Mouse (Mus musculus): Measurements from ENCODE around the gene Ccdc78. TPM values are rescaled to one million over a fixed set of nuclear protein-coding genes. Genes with fewer than 3 reads are reported as not detected.
"Not testable (repeated sequence)": the region's sequence is repeated elsewhere in the genome, so short reads cannot be mapped to it uniquely, and the experiment has no call there.

Gene Ccdc78
- polyA plus RNA-seq, 1 experiment from 2014 or later: 0.48 TPM

DNA sequence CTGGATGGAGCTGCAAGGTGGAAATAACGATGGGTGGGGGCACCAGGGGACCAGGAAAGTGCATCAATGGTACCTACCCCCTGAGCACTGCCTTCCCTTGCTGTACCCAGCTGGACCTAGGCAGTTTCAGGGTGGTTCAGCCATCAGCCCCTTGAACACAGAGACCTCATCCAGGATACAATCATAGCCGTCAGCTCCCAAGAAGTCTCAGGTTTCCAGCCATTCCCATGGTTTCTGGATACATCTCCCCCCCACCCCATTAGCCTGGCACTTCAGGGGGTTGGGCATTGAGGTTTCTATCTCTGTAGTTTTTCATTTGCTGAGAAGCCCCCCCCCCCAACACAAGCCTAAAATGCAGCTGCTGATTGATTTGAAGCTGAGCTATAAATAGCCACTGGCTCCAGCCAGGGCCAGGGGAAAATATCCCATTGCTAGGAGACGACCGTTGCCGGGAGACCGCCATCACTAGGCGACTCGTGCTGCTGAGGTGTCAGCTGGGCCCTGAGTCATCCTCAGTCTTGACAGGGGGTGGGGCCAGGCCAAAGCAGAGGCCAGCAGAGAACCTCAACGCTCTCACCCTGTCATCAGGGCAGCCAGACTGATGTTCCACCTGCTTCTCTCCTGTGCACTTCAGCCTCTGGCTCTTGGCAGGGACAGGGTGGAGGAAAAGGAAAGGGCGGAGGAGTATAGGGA is 16.6 kb downstream of the Ccdc78 start:
- peak; percentile 87 for ATAC-seq (ENCODE audit: low FRiP score, low read depth)
- Histone ChIP-seq H3K4me1 (replicated peaks) (peaks cover 25% of the 10 kb centered on the region), H3K9me3 (no peaks in the 10 kb centered on the region), H3K27ac (replicated peaks) (peak overlapping the region; percentile 86), H3K27me3 (no peaks in the 10 kb centered on the region), H3K4me2 (peak overlapping the region; percentile 45), H3K36me3 (no peaks in the 10 kb centered on the region), H3K4me3 (no peak overlapping the region), H3K9ac (peak overlapping the region; percentile 27; the same call in 1 of the 2 replicates)
- WGBS: 4% methylated on average over 10 of the region's 10 CpGs

DNA sequence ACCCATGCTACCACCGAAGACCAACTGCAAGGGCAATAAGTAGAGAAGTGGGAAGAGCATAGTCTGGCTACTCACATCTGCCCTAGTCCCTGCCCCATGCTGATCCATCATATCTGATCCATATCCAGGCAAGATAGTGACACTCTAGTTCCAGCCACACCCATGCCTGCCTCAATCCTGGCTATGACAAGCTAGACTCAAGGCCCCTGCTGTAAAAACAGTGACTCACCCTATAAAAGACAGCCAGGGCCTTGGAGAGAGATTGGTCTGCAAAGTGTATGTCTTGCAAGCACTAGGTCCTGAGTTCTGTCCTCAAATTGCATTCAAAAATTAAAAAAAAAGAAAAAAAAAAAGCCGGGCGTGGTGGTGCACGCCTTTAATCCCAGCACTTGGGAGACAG is 20.1 kb downstream of the Ccdc78 start:
- Histone ChIP-seq H3K4me2 (no peak overlapping the region), H3K4me1 (replicated peaks) (peaks cover 49% of the 10 kb centered on the region), H3K36me3 (no peaks in the 10 kb centered on the region), H3K27ac (replicated peaks) (no peak overlapping the region), H3K9ac (no peak overlapping the region), H3K27me3 (no peaks in the 10 kb centered on the region), H3K9me3 (no peaks in the 10 kb centered on the region), H3K4me3 (no peak overlapping the region)
- ATAC-seq (ENCODE audit: low FRiP score, low read depth): no peak
- WGBS: 86% methylated on average over 4 of the region's 4 CpGs

DNA sequence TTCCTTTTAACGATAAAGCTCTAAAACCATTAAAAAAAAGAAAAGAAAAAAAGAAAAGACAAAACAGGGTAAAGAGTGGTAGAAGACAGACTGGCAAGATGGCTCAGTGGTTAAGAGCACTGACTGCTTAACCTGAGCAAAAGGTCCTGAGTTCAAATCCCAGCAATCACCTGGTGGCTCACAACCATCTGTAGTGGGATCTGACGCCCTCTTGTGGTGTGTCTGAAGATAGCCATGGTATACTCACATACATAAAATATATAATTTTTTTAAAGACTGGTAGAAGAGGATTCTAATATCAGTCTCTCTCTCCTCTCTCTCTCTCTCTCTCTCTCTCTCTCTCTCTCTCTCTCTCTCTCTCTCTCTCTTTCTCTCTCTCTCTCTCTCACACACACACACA is 21.1 kb downstream of the Ccdc78 start:
- not testable (repeated sequence) for ATAC-seq (ENCODE audit: low FRiP score, low read depth); H3K9me3 ChIP-seq; H3K4me3 ChIP-seq; H3K27me3 ChIP-seq; H3K9ac ChIP-seq; H3K36me3 ChIP-seq; H3K27ac ChIP-seq (replicated peaks); H3K4me2 ChIP-seq
- 48% methylated on average over 2 of the region's 2 CpGs for WGBS
- H3K4me1 ChIP-seq (replicated peaks): peaks cover 53% of the 10 kb centered on the region

DNA sequence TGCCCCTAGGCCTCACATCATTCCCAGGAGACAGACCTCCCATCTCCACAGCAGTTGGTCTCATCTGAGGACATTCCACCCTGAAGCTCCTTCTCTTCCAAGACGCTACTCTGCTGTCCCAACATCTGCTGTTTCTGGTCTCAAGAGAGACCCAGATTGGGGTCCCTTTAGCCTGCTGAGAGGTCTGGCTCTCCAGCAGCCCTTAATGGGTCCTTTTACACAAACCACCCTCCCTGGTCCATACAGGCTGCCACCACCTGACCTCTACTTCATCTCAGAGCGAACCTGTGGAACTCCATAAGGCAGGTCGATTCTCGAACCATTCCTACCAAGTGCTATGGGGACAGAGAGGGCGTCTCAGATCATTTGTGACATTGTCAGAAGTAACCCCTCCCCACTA is 21.6 kb downstream of the Ccdc78 start:
- H3K9ac ChIP-seq: peak overlapping the region; percentile 99
- peak overlapping the region; percentile 99 for H3K27ac ChIP-seq (replicated peaks)
- peak overlapping the region; percentile 93 for H3K4me3 ChIP-seq
- H3K4me1 ChIP-seq (replicated peaks): peaks cover 53% of the 10 kb centered on the region
- H3K4me2 ChIP-seq: peak overlapping the region; percentile 97
- H3K9me3 ChIP-seq: no peaks in the 10 kb centered on the region
- WGBS: 31% methylated on average over 5 of the region's 5 CpGs
- no peaks in the 10 kb centered on the region for H3K27me3 ChIP-seq
- H3K36me3 ChIP-seq: no peaks in the 10 kb centered on the region
- ATAC-seq (ENCODE audit: low FRiP score, low read depth): peak; percentile 2; the same call in 1 of the 2 replicates

DNA sequence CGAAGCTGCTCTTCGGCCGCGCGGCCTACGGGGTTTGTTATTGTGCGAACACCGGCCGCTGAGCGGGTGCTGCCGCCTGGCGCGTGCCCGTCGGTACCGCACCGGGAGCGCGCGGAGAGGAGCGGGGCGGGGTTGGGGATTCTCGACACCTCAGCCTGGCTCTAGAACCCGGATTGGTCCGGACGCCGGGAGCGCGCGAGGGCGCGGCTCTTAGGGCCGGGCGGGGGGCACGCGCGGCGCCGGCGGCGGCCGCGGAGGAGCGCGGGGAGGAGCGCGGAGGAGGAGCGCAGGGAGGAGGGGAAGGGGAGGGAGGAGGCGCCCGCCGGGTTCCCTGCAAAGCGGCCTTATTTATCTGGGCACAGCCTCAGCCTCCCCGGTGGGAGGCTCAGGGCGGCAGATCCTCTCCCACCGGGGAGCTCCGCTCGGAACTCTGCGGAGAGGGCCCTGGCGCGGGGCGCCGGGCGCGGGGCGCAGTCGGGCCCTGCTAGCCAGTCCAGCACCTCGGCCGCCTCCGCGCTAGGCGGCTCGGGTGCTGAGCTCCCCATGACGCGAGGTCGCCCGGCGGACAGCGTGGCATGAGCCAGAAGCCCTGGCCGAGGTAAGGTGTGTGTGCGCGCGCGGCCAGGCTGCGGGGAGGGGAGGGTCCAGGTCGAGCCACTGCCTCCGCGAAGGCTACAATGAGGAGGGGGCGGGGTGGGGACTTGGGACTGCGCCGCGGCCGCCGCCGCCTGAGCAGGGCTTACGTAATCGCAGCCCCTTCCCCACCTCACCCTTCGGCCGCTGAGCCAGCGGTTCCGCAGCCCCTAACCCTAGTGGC is 22.6 kb downstream of the Ccdc78 start, which contains the start of gene Fbxl16:
Gene Fbxl16 (plus strand): TSS at position 297 of the 817 bp plus-strand sequence.
- peaks cover 52% of the 10 kb centered on the region for H3K4me1 ChIP-seq (replicated peaks)
- under 1% methylated on average over 94 of the region's 100 CpGs for WGBS

GRCm38 (mm10) chr17:25809606-25810340 is 23.4 kb downstream of the Ccdc78 start:
- Histone ChIP-seq H3K27me3 (no peaks in the 10 kb centered on the region), H3K9me3 (no peaks in the 10 kb centered on the region), H3K4me3 (peak overlapping the region; percentile 93), H3K36me3 (no peaks in the 10 kb centered on the region), H3K4me2 (peak overlapping the region; percentile 97), H3K4me1 (replicated peaks) (peaks cover 49% of the 10 kb centered on the region), H3K9ac (peak overlapping the region; percentile 99), H3K27ac (replicated peaks) (peak overlapping the region; percentile 99)
- WGBS: 5% methylated on average over 25 of the region's 25 CpGs
- ATAC-seq (ENCODE audit: low FRiP score, low read depth): peak; percentile 46

More for the DNA sequence above, 22.6 kb downstream of the Ccdc78 start, which contains the start of gene Fbxl16:
- H3K4me3 ChIP-seq: peak within 1 kb of the TSS; percentile 93
- H3K27me3 ChIP-seq: no peaks in the 10 kb centered on the region
- peak within 1 kb of the TSS; percentile 99 for H3K27ac ChIP-seq (replicated peaks)
- no peaks in the 10 kb centered on the region for H3K36me3 ChIP-seq
- peak within 1 kb of the TSS; percentile 97 for H3K4me2 ChIP-seq
- peak within 1 kb of the TSS; percentile 99 for H3K9ac ChIP-seq
- ATAC-seq (ENCODE audit: low FRiP score, low read depth): peak; percentile 86
- H3K9me3 ChIP-seq: no peaks in the 10 kb centered on the region

DNA sequence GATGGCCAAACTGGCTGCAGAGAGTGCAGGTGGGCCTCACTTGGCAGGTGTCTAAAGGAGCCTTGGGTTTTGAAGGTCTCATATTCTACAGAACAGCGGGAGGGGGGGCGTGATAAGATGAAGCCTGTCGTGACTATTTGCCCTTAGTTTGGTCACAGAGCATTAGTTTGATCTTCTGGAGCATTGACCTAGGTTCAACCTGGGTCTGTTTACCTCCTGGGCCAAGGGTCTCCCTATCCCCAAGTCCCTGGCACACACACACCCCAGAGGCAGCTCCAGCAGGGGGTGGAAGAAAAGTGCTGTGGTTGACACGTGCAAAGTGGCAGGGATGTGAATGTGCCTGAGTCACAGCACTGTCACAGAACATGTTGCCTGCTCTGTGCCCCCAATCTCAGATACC is 24.5 kb downstream of the Ccdc78 start:
- no peaks in the 10 kb centered on the region for H3K36me3 ChIP-seq
- no peak overlapping the region for H3K27ac ChIP-seq (replicated peaks)
- H3K4me2 ChIP-seq: peak overlapping the region; percentile 97
- peak overlapping the region; percentile 93 for H3K4me3 ChIP-seq
- WGBS: 74% methylated on average over 4 of the region's 4 CpGs
- no peak for ATAC-seq (ENCODE audit: low FRiP score, low read depth)
- peak overlapping the region; percentile 99; the same call in 1 of the 2 replicates for H3K9ac ChIP-seq
- no peaks in the 10 kb centered on the region for H3K27me3 ChIP-seq
- peaks cover 49% of the 10 kb centered on the region for H3K4me1 ChIP-seq (replicated peaks)
- no peaks in the 10 kb centered on the region for H3K9me3 ChIP-seq

- peaks cover 42% of the 10 kb centered on the region for H3K4me1 ChIP-seq (replicated peaks)
- WGBS: 1% methylated on average over 20 of the region's 20 CpGs
- peak overlapping the region; percentile 40 for H3K4me2 ChIP-seq
- H3K36me3 ChIP-seq: peaks cover 19% of the 10 kb centered on the region
- peak overlapping the region; percentile 11; the same call in 1 of the 2 replicates for H3K9ac ChIP-seq
- no peak overlapping the region for H3K27ac ChIP-seq (replicated peaks)
- ATAC-seq (ENCODE audit: low FRiP score, low read depth): no peak
- H3K4me3 ChIP-seq: peak overlapping the region; percentile 13; the same call in 1 of the 2 replicates
- no peaks in the 10 kb centered on the region for H3K9me3 ChIP-seq
- peaks cover 12% of the 10 kb centered on the region for H3K27me3 ChIP-seq
These were observed 27.1 kb downstream of the Ccdc78 start for GRCm38 (mm10) chr17:25813471-25813870.

DNA sequence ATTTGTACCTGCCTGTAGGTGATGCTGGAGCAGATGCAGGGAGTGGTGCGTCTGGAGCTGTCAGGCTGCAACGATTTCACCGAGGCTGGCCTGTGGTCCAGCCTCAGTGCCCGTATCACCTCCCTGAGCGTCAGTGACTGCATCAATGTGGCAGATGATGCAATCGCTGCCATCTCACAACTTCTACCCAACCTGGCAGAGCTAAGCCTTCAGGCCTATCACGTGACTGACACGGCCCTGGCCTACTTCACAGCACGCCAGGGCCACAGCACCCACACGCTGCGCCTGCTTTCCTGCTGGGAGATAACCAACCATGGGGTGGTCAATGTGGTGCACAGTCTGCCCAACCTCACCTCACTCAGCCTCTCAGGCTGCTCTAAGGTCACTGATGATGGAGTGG is 31.3 kb downstream of the Ccdc78 start:
- peaks cover 28% of the 10 kb centered on the region for H3K36me3 ChIP-seq
- 88% methylated on average over 11 of the region's 11 CpGs for WGBS
- ATAC-seq (ENCODE audit: low FRiP score, low read depth): no peak

GRCm38 (mm10) chr17:25818851-25819780 is 32.7 kb downstream of the Ccdc78 start:
- H3K4me3 ChIP-seq: no peak overlapping the region
- H3K36me3 ChIP-seq: peaks cover 28% of the 10 kb centered on the region
- 10% methylated on average over 46 of the region's 46 CpGs for WGBS
- H3K4me2 ChIP-seq: no peak overlapping the region
- H3K9me3 ChIP-seq: no peaks in the 10 kb centered on the region
- H3K4me1 ChIP-seq (replicated peaks): peaks cover 10% of the 10 kb centered on the region
- peaks cover 12% of the 10 kb centered on the region for H3K27me3 ChIP-seq
- H3K27ac ChIP-seq (replicated peaks): no peak overlapping the region
- no peak overlapping the region for H3K9ac ChIP-seq
- ATAC-seq (ENCODE audit: low FRiP score, low read depth): no peak

More for the DNA sequence above, 31.3 kb downstream of the Ccdc78 start:
- Histone ChIP-seq H3K4me2 (no peak overlapping the region), H3K4me1 (replicated peaks) (peaks cover 14% of the 10 kb centered on the region), H3K9ac (no peak overlapping the region), H3K4me3 (no peak overlapping the region), H3K27ac (replicated peaks) (no peak overlapping the region), H3K9me3 (no peaks in the 10 kb centered on the region), H3K27me3 (peaks cover 12% of the 10 kb centered on the region)

DNA sequence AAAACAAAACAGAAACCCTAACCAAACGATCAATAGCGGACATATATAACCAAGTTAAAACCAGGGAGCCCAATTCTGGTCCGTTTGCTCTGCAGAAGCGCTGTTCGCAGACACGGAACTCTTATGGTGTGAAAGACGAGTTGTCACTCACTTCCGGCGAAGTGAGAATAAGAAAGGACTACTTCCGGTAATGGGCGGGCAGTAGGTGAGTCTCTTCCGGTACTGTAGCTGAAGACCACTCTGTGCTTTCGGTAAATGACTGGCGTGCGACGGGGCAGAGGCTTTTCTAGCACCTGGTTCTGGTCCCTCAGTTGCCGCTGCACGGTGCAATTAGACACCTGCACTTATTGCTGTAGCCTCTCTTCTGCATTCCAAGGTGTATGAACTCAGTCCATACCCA is 37.1 kb downstream of the Ccdc78 start, which contains the start of gene Wdr24:
Gene Wdr24 (plus strand): TSS at position 176 of the 400 bp plus-strand sequence.
- Histone ChIP-seq H3K9me3 (no peaks in the 10 kb centered on the region), H3K27me3 (no peaks in the 10 kb centered on the region; the same call in 1 of the 2 replicates), H3K4me1 (replicated peaks) (peaks cover 53% of the 10 kb centered on the region), H3K4me3 (peak within 1 kb of the TSS; percentile 57), H3K4me2 (peak within 1 kb of the TSS; percentile 91), H3K27ac (replicated peaks) (peak within 1 kb of the TSS; percentile 68), H3K36me3 (peaks cover 22% of the 10 kb centered on the region), H3K9ac (peak within 1 kb of the TSS; percentile 73)
- WGBS: under 1% methylated on average over 18 of the region's 18 CpGs
- ATAC-seq (ENCODE audit: low FRiP score, low read depth): peak; percentile 55

Measured in hindbrain, embryonic 15.5 days (tissue).